Mouse (Mus musculus): Measurements from ENCODE around the gene Fam186a.
"Not testable (repeated sequence)": the region's sequence is repeated elsewhere in the genome, so short reads cannot be mapped to it uniquely, and the experiment has no call there.

The Fam186a gene

GRCm38 (mm10) chr15:99931231-99931630 is 35.6 kb downstream of the Fam186a start:
- no peak for DNase-seq

- no peak for DNase-seq
Measured at GRCm38 (mm10) chr15:99919601-99920158, 47.2 kb downstream of the Fam186a start.

GRCm38 (mm10) chr15:99917264-99917663 is 49.6 kb downstream of the Fam186a start:
- no peak for DNase-seq

- DNase-seq = no peak
Measured at GRCm38 (mm10) chr15:99914613-99915012, 52.2 kb downstream of the Fam186a start.

- no peak for DNase-seq
Measured at GRCm38 (mm10) chr15:99911785-99912184, 55.1 kb downstream of the Fam186a start.

GRCm38 (mm10) chr15:99909339-99909996 is 57.4 kb downstream of the Fam186a start:
- DNase-seq = peak; percentile 34

- no peak for DNase-seq
Measured at GRCm38 (mm10) chr15:99907514-99907913, 59.3 kb downstream of the Fam186a start.

- DNase-seq = no peak
Measured at GRCm38 (mm10) chr15:99907041-99907440, 59.8 kb downstream of the Fam186a start.

- no peak for DNase-seq
Measured at GRCm38 (mm10) chr15:99904841-99905240, 62.0 kb downstream of the Fam186a start.

- DNase-seq = peak; percentile 55
Measured at GRCm38 (mm10) chr15:99904333-99904732, 62.5 kb downstream of the Fam186a start.

GRCm38 (mm10) chr15:99903227-99903626 is 63.6 kb downstream of the Fam186a start:
- no peak for DNase-seq

- DNase-seq = no peak
Measured at GRCm38 (mm10) chr15:99902786-99903185, 64.1 kb downstream of the Fam186a start.

GRCm38 (mm10) chr15:99896621-99897020 is 70.2 kb downstream of the Fam186a start:
- no peak for DNase-seq

GRCm38 (mm10) chr15:99891355-99891754 is 75.5 kb downstream of the Fam186a start:
- no peak for DNase-seq

GRCm38 (mm10) chr15:99890412-99891236 is 76.2 kb downstream of the Fam186a start:
- no peak for DNase-seq

- no peak for DNase-seq
Measured at GRCm38 (mm10) chr15:99889275-99889874, 77.5 kb downstream of the Fam186a start.

- not testable (repeated sequence) for DNase-seq
Measured at GRCm38 (mm10) chr15:99887130-99887529, 79.7 kb downstream of the Fam186a start.

- DNase-seq = no peak
Measured at GRCm38 (mm10) chr15:99884038-99884437, 82.8 kb downstream of the Fam186a start.

GRCm38 (mm10) chr15:99878541-99878940 is 88.3 kb downstream of the Fam186a start:
- DNase-seq = no peak

GRCm38 (mm10) chr15:99875334-99875869 is 91.5 kb downstream of the Fam186a start, which contains the start of gene Lima1:
Gene Lima1 (minus strand): TSS chr15:99875456.
- DNase-seq = peak; percentile 80

GRCm38 (mm10) chr15:99874612-99875333 is 92.1 kb downstream of the Fam186a start:
- DNase-seq = peak; percentile 18

- DNase-seq = no peak
Measured at GRCm38 (mm10) chr15:99872543-99872942, 94.3 kb downstream of the Fam186a start.

All from right cerebral cortex, postnatal 4 days (tissue).